13 mouse cellular contexts compared by ENCODE assay signal in the genomic region with DNA sequence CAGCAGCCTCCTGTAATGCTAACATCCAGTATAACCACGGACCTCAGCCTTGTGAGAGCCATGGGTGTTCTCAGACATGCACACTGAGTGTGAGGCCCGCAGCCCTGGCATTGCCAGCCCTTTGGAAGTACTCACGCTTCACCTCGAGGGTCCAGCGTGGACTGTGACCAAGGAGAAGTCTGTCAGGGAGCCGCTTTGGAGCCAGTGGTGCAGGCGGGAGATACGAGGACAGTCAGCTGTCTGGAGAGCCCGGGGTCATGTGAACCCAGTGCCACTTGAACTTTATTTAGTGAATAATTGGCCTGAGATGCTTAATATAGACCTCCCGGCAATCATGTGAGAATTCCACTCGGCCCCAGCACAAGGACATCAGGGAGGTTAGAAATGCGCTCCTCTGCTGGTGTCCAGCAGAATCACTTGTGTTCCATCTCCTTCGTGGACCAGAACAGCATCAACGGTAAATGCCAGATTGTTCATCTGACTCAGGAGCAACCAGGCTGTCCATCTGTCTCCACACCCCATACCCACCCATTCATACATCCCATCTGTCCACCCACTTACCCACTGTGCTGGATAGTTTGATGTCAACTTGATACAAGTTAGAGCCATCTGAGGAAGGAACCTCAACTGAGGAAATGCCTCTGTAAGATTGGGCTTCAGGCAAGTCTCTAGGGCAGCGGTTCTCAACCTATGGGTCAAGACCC. TPM values are rescaled to one million over a fixed set of nuclear protein-coding genes. Genes with fewer than 3 reads are reported as not detected.
DNase-seq lines count a peak whose midpoint lies in the region; ATAC-seq and TF ChIP-seq lines count a peak whose summit lies in the region.
"Had no signal": no experiment of that assay in that cellular context is flagged by ENCODE, and none has a peak within 500 bp of the region (broad histone marks: within the 10 kb centered on the region; RNA-seq: fewer than 3 reads in every experiment).

No protein-coding gene starts in this region.

- H3K36me3 ChIP-seq in kidney, adult 2 months (ENCODE audit: control insufficient read depth, insufficient read depth, low read length), result no peaks in the 10 kb centered on the region
- H3K36me3 ChIP-seq in kidney, embryonic 15.5 days, result no peaks in the 10 kb centered on the region; the same call in 1 of the 2 replicates
- no peaks in the 10 kb centered on the region for H3K36me3 ChIP-seq in stomach, postnatal 0 days (ENCODE audit: control insufficient read depth, insufficient read depth, low read length)

- peak overlapping the region; percentile 93 for H3K27ac ChIP-seq in kidney, adult 2 months (ENCODE audit: insufficient read depth, low read depth, low read length)
- no peak overlapping the region for H3K27ac ChIP-seq in kidney, embryonic 15.5 days
- no peak overlapping the region for H3K27ac ChIP-seq in stomach, postnatal 0 days (replicated peaks)
- H3K27ac ChIP-seq: hindbrain, embryonic 14.5 days; macrophage had no signal

- intact Hi-C loops in heart, postnatal 25 days (cut with DNase I), result no loop called here

- no peak overlapping the region for H3K4me2 ChIP-seq in kidney, embryonic 15.5 days
- no peak overlapping the region for H3K4me2 ChIP-seq in stomach, postnatal 0 days (replicated peaks; ENCODE audit: low read depth)
- H3K4me2 ChIP-seq: hindbrain, embryonic 14.5 days; liver, embryonic 11.5 days had no signal

- no peak for TF ChIP-seq EP300 in stomach, postnatal 0 days (optimal IDR thresholded peaks at IDR 0.05)

- TF ChIP-seq CTCF in kidney, adult 2 months (conservative IDR thresholded peaks at IDR 0.05; ENCODE audit: insufficient read depth, insufficient read length, low read depth, low read length), result no peak
- no peak for TF ChIP-seq CTCF in stomach, postnatal 0 days (IDR thresholded peaks at IDR 0.05; ENCODE audit: low read depth)

- no peaks in the 10 kb centered on the region for H3K9me3 ChIP-seq in kidney, embryonic 15.5 days (replicated peaks)
- H3K9me3 ChIP-seq in stomach, postnatal 0 days (ENCODE audit: control insufficient read depth, low read length), result no peaks in the 10 kb centered on the region

- H3K27me3 ChIP-seq in kidney, adult 2 months (replicated peaks; ENCODE audit: control insufficient read depth, insufficient read depth, low read length), result no peaks in the 10 kb centered on the region
- no peaks in the 10 kb centered on the region for H3K27me3 ChIP-seq in kidney, embryonic 15.5 days
- no peaks in the 10 kb centered on the region for H3K27me3 ChIP-seq in stomach, postnatal 0 days (ENCODE audit: control insufficient read depth, insufficient read depth, low read length)

- no peak overlapping the region for H3K4me3 ChIP-seq in kidney, adult 2 months (ENCODE audit: insufficient read depth, low read depth, low read length)
- no peak overlapping the region for H3K4me3 ChIP-seq in kidney, embryonic 15.5 days (replicated peaks)
- no peak overlapping the region for H3K4me3 ChIP-seq in stomach, postnatal 0 days (ENCODE audit: low read depth, low read length)

- no peak overlapping the region for H3K9ac ChIP-seq in kidney, embryonic 15.5 days
- no peak overlapping the region for H3K9ac ChIP-seq in stomach, postnatal 0 days (ENCODE audit: low read length)
- H3K9ac ChIP-seq: hindbrain, embryonic 14.5 days had no signal

- H3K4me1 ChIP-seq in kidney, adult 2 months (ENCODE audit: control insufficient read depth, insufficient read depth, low read length), result peaks cover 62% of the 10 kb centered on the region
- peaks cover 26% of the 10 kb centered on the region for H3K4me1 ChIP-seq in kidney, embryonic 15.5 days
- peaks cover 7% of the 10 kb centered on the region for H3K4me1 ChIP-seq in stomach, postnatal 0 days (replicated peaks; ENCODE audit: control insufficient read depth, insufficient read depth)

- DNase-seq in kidney, adult 2 months, result peak; percentile 90
- peak; percentile 82 to 86 for DNase-seq in heart, adult 9 months (ENCODE audit: low spot score in 2 of 2)
- peak; percentile 50 for DNase-seq in heart, postnatal 25 days (ENCODE audit: low spot score)
- peak; percentile 34 for DNase-seq in lung, postnatal 25 days (ENCODE audit: low spot score)
- DNase-seq in stomach, postnatal 0 days (ENCODE audit: low spot score), result no peak
- no peak for DNase-seq in cerebellum, postnatal 14 days
- no peak for DNase-seq in cerebellum, adult 9-10 months
- DNase-seq: thymus, adult 18-20 months had no signal

- TF ChIP-seq POLR2A in kidney, adult 2 months (IDR thresholded peaks at IDR 0.05; ENCODE audit: low read depth, low read length), result no peak

- ATAC-seq in kidney, embryonic 15.5 days (replicated peaks; ENCODE audit: low FRiP score), result no peak
- no peak for ATAC-seq in stomach, postnatal 0 days (ENCODE audit: low FRiP score, low TSS enrichment)
- ATAC-seq: CD4-positive, CD25-positive, alpha-beta regulatory T cell, adult 4 months had no signal

- 57% methylated on average over 15 of the region's 15 CpGs for WGBS in kidney, adult 2 months
- 86% methylated on average over 15 of the region's 15 CpGs for WGBS in kidney, embryonic 15.5 days
- 87% methylated on average over 15 of the region's 15 CpGs for WGBS in stomach, postnatal 0 days

RNA-seq across cellular contexts. Expression of a gene that starts 48.3 kb away (rescaled TPM):
- polyA plus RNA-seq in kidney, adult 2 months (2012; rRNA removed), result 65.1 and 65.2 TPM in 2 replicates
- polyA plus RNA-seq in kidney, embryonic 15.5 days (2015; fragmentation: Nextera tagmentation; extraction: Ambion mirVana), result 15.1 and 18.7 TPM in 2 replicates
- 100 to 1,000 TPM; 309 to 322 TPM for total RNA-seq in heart, postnatal 25 days (2021)
- polyA plus RNA-seq in stomach, postnatal 0 days (2015; fragmentation: Nextera tagmentation; extraction: Ambion mirVana), result 24.0 and 27.7 TPM in 2 replicates

Comparison
In these comparisons a context has a peak if more than half of its experiments do, and no peak if none do; other contexts are left out.
1. DNase-seq: peak in kidney, adult 2 months (single experiment), heart, adult 9 months (2 of 2), heart, postnatal 25 days (single experiment) and lung, postnatal 25 days (single experiment); none in stomach, postnatal 0 days (single experiment), cerebellum, postnatal 14 days (0 of 2) and cerebellum, adult 9-10 months (single experiment).